Mouse (Mus musculus) CD4-positive, CD25-positive, alpha-beta regulatory T cell, adult 4 months (primary cell): ENCODE measurements at regions not wholly inside any gene's neighbourhood (a gene's known extent, or its start where the extent isn't known, plus 50 kb on each side); places are given as distances from the start of the nearest gene placed in this dataset.

Source experiments
- ATAC-seq: one replicate; pipeline ENCODE4 v1.8.0; 2017

DNA sequence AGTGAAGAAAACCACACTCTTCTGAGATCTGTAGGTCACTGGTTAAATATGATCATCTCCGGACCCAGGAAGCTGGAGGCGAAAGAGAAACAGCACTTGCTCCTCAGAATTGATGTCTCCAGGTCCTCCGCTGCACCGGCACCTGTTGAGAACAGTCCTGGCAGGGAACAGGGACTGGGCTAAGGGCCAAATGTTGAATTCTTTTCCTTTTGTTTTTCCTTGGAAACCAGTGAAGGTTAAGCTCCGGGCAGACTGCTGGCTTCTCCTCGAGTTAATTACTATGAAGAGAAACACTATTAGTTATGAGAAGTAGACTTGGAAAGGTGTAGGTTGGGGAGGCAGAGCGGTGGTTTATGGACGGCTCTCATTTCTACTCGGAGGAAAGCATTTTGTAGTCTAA, 242.7 kb downstream of the Rngtt start:
- no peak for ATAC-seq

DNA sequence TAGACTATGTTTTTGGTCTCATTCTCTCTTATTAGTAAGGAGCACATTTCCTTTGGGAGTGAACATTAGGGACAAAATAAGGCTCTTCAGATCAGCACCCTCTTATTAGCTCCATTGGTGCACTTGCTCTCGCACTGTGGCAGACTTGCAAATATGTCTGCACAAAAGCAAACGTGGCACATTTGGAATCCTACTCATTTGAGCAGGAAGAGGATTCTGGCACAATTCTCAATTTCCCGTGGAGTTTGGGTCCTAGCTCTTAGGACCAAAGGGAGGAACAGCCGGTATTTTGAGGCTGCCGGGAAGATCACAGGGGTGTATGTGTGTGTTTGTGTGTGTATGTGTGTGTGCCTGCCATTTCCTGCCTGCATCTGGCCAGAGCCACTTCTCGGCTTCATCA, 244.5 kb downstream of the Rngtt start:
- ATAC-seq = no peak

DNA sequence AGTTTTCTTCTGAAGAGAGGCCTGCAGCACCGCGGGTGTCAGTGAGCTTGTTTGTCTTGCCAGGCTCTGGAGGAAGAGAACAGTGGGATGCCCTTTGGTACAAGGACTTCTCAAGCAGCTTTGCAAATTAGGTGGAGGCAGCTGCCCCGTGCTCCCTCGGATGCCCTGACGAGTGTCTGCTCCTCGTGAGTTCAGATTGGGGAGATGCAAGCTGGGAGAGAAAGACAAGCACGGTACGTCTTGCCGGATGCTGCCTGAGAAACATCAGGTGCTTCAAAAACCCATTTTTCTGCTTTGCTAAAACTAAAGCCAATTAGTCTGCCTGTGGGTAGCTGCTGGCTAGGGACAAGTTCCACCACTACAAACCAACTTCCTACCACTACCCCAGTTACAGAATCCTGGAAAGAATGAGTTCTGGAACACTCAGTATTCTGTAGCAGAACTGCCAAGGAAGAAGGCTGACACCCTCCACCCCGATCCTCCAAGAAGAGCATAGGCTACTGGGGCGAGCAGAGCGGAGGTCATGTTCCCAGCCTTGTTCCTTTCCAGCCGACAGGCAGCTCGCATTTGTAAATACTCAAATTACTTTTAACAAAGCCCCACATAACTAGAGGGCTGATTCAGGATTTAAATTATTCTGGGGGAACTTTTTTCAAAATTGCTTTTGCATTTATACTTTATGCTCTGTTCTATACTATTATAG, 245.3 kb downstream of the Rngtt start:
- ATAC-seq = no peak

DNA sequence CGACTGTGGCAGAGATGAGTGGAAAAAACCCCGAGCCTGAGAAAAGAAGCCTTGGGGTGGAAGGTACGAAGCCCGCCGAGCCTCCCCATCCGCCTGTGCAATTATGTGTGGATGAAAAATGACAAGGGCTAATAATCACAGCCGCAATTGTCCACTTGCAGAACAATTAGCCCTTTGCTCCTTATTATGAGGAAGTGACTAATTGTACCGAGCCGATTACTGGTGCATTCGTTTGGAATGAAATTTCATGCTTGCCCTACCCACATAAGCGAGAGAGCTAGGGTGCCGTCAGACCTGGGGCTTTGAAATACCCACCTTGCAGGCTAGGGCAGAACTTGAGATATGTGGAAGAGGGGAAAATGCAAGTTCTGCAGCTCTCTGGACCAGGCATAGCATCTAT, 245.9 kb downstream of the Rngtt start:
- ATAC-seq = no peak

DNA sequence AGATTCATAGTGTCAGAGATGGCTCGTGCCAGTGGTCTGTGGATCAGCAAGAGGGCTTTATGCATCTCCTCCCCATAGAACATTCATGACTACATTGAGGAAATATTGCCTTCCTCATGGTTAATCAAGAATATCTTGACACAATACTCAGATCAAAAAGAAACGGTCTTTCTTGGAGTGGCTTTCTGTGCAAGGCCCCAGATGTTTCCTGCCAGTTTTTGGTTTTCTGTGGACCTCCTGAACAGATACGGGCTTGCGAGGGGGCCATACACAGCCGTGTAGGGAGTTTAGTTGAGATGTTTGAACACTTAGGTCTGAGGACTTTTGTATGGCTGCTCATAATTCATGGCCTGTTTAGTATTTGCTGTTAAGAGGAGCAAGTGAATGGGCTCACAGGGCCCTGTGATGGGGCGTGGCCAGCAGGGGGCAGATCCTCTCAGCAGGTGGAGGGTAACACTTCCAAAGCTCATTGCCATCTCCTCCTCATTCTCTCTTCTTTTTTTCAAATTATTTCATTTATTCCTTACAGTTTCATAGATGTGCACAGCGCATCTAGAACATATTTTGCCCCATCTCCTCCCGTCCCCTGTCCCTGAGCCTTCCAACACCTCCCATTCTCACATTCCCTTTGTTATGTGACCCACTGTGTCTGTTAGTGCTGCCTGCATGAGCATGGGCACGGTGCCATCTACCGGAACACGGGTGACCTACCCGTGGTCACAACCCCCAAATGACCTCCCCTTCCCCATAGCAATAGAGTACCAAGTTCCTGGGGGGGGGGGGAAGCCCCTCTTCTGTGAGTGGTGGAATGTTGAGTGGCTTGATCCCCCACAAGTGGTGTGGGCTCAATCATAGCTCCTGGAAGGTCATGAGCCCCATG, 246.8 kb downstream of the Rngtt start:
- no peak for ATAC-seq

DNA sequence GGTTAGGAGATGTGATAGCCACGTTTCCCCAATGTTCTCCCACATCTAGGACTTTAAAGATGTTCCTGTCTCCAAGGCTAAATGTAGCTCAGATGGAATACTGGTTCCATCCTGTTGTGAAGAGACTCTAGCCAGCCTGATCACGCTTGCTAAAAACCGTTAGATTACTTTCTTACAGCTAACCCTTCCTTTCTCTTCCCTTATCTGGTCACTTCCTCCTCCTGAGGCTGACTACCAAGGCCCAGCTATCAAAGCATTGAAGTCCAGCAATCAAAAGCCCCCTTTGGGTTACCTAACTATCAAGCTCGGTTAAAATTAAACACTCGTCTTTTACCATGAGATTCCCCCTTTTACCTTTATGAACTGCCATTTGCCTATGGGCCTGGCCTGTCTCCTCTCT, 260.2 kb downstream of the Rngtt start:
- ATAC-seq = no peak

DNA sequence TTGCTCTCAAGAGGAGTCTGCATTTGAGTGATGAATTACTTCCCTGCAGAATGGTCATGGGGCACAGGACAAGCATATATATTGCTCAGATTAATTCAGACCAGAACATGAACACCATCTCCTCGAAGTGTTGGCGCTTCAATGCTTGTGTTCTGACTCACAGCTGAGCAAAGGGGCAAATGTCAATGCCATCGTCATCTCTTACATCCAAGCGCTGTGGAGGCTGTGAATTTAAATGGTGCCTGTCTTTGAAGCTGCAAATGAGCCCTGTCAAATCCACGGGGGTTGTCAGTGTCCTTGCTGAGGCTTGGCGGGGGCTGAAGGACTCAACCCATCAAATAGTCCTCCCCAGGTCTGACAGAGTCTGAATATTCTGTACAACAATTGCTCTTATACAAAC, 261.2 kb downstream of the Rngtt start:
- ATAC-seq = no peak

DNA sequence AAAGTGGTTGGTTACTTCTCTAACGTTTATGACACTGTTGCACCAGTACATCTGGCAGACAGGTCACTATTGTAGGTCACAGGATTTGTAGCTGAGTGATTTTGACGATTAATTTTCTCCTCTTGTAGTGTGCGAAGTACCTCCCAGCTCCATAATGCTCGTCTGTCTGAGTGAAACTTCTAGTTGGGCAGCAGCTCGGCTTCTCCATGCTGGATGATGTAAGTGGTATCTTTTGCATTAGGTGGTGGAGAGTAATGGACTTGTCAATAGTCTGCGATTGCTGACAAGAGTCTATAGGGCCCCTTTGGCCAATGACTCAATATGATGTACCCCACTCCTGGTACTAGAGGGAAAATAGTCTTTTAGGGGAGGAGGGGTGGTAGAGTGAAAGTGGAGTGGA, 267.5 kb downstream of the Rngtt start:
- no peak for ATAC-seq

DNA sequence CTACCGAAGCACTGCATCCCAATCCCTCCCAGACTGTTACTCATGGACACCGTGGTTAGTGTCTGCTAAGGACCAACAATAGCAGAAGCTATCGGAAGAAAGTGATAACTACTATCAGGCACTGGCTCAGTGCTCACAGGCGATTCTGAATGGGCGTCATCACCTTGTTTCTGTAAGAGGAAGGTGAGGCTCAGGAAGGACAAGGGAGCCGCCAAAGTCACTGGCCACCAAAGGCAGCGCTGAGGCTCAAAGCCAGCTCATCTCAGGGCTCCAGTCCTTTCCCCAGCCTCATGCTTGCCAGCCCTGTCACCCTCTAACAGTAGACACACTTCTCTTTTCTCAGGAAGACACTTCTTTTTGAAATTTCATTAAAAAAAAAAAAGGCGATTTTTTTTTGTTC, 270.4 kb downstream of the Rngtt start:
- no peak for ATAC-seq

DNA sequence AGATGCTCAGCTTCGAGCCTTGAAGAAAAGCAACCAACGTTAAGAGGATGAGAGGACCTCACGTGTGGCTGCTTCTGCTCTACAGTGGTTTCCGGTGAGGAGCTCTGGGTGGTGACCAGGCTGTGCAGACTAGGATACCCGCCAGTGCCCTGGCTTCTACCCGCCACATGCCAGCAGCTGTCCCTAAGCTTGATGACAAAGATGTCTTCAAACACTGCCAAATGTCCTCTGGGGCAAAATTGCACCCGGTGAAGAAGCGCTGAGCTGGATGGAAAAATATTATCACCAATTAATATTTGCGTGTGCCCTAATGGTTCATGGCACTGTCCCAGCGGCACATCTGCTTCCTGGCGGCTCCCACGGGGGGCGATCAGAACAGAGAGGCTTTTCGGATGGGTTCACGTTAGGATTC, 271.1 kb downstream of the Rngtt start:
- ATAC-seq = no peak

DNA sequence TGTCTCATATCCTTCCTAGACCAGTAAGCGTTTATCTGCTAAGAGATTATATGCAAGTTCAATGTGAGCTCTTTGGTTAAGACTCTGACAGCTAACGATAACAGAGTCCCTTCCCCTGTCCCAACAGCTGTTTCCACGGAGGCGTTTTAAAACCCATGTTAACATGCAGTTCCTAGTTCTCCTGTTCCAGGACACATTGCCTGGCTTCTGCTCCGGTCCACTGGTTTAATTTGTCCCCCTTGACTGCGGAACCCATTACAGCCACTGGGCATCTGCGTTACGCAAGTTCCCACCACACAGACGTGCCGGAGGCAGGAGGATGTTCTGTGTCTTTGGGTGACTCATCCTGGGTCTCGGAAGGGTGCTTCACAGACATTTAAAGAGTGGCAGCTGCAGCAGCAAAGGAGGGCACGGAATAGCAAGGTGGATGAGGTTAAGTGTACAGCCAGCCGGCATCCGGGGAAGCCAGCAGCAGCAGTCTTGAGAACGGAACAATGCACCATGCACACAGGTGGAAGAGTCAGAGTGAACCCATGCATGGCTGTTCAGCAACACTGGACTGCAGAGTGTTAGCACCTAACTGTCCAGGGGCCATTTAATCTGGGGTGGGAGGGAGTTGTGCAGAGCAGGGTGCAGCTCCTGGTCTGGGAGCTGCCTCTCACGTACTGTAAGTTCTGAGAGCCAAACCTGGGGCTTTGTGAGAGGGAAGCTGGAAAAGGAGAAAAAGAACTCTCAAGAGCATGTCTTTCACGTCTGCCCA, 271.8 kb downstream of the Rngtt start:
- ATAC-seq = no peak

DNA sequence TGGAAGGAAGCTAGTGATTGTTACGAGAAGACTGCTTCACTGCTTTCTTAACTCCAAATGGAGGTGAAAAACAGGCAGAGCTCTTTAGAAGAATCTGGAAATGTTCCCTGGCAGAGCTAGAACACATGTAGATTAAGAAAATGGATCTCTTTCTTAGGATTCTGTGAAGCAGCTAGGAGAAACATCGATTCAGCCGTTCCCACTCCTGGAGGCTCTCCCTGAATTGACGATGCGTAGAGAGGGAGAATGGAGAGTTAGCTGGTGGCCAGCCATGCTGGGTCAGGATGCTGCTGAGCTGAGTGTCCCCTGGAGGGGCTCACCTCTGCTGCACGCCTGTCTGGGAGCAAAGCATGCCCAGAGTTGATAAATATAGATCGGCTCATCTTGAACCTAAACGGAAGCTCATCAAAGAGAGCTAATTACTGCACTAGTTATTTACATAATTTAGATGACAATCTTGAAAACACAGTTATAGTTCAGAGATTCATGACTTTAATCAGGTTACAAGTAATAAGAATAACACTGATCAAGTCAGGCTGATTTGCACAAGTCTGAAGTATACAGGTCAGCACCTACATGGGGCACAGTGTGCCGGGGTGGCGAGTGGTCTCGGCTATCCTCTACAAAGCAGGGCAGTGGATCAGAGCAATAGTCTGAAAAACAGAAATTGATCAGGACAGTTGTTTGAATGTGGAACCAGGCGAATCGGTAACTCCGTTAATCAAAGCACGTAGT, 273.0 kb downstream of the Rngtt start:
- ATAC-seq = no peak

DNA sequence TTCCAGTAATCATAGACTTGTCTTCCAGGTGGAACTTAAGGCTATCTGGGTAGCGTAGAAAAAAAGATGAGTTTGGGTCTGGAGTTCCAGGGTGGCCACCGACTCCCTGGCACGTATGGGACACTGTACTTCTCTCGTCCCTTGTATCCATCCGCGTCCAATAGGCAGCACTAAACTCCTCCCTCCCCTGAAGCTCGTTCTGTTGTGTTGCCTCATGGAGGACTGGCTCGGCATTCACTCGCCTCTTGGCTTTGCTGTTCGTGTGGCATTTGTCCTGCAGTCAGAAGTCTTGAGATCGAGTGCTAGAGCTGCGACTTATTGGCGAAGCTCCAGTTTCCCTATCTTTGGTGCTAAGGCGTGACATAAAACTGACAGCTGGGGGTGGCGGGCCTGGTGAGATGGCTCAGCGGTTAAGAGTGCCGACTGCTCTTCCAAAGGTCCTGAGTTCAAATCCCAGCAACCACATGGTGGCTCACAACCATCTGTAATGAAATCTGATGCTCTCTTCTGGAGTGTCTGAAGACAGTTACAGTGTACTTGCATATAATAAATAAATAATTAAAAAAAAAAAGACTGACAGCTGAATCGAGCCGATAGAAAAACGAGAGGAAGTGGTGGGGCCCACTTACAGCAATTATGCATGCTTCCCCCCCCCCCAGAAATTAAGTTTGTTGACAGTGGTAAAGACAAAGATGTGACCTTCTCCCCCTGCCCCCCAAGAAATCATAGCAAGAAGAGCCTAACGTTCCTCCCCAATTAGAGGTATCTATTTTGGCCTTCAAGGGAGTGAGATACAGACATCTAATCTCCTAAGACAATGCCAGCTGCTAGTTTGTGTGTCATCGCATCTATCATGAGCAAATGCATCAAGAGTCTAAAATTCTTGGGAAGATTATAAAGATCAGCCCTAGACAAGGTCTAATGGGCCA, 274.1 kb downstream of the Rngtt start:
- ATAC-seq = no peak

DNA sequence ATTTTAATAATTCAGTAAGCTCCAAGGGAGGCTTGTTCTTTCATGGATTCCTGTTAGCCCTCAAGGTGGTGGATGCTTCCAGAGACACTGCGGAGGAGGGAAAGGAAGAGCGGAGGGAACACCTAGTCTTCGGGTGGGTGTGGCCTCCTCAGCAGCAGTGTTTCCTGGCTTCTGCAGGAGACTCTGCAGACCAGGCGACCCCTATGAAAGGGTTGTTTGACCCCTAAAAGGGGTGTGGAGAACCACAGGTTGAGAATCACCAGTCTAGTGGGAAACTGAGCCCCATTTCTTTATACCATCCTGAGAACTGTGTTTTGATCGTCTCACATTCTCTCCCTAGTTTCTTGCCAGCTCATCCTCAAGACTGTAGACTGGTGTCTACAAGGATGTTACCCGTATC, 275.7 kb downstream of the Rngtt start:
- ATAC-seq = no peak

DNA sequence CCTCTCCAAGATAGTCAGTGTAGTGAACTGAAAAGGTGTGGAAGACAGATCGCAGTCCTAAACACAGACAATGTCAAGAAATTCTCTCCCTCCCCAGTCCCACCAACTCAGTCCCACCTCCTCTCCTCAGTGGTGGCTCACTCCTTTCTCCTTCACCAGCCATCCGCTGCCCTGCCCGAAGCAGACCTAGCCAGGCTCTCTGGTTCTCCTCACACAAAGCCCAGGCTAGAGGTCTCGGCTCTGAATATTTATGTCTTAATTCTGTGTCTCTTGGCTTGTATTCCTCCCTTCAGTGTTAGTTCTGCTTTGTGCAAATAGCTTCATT, 276.1 kb downstream of the Rngtt start:
- ATAC-seq = no peak

DNA sequence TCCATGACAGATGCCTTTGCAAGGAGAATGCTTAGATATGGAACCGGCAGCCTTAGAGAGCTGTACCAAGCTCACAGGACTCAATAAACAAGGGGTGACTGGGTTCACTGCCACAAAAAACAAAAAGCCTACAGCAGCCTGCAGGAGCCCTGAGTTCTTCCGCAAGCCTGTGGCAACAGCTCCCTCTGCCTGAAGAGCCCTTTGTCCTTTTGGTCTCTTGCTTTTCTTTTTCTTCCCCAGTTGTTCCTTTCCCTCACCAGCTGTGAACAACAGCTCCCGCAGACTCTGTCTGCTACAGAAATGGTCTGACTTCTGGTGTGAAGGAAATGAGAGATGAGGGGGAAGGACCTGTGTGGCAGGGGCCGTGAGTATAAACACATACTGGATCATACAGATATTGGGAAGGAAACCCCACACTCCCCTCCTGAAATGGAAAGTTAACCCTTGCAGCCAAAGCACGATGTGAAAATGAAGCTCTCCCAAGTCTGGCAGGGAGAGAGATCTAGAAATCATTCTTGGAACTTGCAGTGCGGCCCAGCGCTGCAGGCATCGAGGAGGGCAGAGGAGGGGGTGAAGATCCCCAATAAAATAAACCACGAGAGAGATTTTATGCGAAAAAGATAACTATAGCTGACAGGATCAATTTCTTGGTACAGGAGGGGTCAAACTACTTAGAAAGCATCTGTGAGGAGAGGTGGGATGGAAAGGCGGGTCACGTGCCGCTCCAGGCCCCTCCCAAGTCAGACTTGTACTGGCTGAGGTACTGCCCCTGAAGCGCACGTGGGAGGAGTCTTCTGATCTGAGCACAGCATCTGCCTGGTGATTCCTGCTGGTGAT, 276.7 kb downstream of the Rngtt start:
- ATAC-seq = peak; percentile 94

DNA sequence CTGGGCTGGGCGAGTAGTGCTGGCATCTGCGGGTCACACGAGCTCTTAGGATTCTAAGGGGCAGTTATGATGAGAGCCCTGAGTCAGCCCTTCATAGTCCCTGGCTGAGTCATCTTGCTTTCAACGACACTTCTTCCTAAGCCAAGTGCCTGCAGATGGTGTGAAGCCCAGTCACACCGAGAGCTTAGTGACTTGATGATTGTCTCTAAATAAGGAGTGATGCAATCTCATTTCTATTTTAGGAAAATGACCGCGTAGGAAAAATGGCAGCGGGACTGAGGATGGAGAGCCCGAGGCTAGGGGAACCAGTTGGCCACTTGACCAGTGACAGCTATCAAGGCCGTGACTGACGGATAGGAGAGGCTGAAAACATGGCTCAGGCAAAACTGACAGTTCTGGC, 277.6 kb downstream of the Rngtt start:
- peak; percentile 31 for ATAC-seq

DNA sequence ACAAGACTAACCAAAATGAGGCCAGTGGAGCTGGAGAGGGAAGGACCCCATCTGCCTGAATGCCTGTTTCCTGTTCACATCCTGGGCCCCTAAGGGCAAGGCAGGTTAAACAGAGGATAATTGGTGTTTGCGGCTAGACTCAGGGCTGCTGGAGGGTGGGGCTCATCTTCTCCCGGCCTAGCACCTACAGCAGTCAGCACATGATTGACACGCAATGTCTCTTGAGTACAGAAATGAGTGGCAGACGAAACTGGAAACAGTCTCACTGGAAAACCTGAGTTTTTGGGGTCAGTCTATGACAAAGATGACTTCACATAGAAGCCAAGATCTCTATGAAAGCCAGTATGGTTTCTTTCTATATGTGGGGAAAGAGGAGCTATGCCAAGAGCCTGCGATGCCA, 278.0 kb downstream of the Rngtt start:
- ATAC-seq = no peak

DNA sequence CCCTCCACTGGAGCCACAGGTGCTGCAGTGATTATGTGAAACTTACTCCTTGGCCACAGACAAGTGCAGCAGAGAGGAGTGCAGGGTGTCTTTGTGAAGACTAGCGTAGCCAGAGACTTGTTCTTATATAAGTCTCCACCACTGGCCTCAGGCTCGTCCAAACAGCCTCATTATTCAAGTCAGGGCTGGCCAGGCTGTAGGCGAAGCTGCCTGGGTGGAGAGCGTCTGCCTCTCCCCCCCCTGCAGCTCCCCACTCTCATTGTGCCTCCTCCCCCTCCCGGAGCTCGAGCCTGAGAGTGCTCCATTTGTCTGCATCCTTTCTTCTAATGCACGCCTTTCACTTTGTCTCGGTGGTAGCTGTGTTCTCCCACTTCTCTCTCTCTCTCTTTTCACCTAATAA, 279.1 kb downstream of the Rngtt start:
- no peak for ATAC-seq

DNA sequence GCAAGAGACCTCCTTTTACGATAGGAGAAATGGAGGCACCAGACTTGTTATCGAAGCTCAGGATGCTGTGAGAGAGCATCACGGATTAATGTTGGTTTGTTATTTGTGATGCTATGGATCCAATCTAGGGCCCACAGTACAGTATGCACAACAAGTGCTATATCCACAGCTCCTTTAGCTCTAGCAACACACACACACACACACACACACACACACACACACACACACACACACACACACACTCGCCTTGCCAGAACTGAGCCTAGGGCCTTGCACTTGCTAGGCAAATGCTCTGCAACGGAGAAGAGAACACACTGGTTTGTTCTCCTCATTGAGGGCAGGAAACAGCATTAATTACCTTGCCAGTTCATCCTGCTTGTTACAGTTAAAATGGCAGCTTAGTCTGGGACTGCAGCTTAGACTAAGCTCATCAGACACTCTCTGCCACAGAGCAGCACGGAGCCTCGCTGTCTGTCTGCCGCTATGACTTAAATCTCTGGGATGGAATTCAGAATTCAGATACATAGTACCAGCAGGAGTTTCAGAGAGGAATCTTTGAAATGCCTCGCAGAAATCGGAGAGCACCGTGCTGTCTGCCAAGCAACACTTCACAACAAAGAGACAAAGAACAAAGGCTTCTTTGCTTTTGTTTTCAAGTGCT, 285.0 kb downstream of the Rngtt start:
- no peak for ATAC-seq
